Mouse (Mus musculus) liver, embryonic 13.5 days (tissue): ENCODE data around the gene Gfer. TPM values are rescaled to one million over a fixed set of nuclear protein-coding genes. Genes with fewer than 3 reads are reported as not detected.

ENCODE experiments used
- ATAC-seq: fragments of 200-750 bp; cut with Nextera tagmentation; 2 replicates; pipeline ENCODE4 v1.8.0; 2017; ENCODE audit warnings: low read depth, mild to moderate bottlenecking, moderate number of reproducible peaks, moderate library complexity
- DNase-seq: peaks from one replicate; pipeline ENCODE4 v3.0.0; 2022
- H3K27ac ChIP-seq: fragments of 300-500 bp; sonication (generic); 2 replicates; pipeline ENCODE4 v1.5.1; 2015; ENCODE audit warnings: moderate library complexity, mild to moderate bottlenecking, inconsistent platforms
- H3K27me3 ChIP-seq: fragments of 300-500 bp; sonication (generic); 2 replicates; pipeline ENCODE4 v1.6.1; 2015; ENCODE audit warnings: mild to moderate bottlenecking, inconsistent platforms
- H3K36me3 ChIP-seq: fragments of 300-500 bp; sonication (generic); 2 replicates; pipeline ENCODE4 v1.6.1; 2015; ENCODE audit warnings: mild to moderate bottlenecking, inconsistent platforms
- H3K4me1 ChIP-seq: fragments of 300-500 bp; sonication (generic); replicated peaks from 2 replicates; pipeline ENCODE4 v1.6.1; 2015; ENCODE audit warnings: inconsistent platforms
- H3K4me2 ChIP-seq: fragments of 300-500 bp; sonication (generic); 2 replicates; pipeline ENCODE4 v1.6.1; 2015; ENCODE audit warnings: inconsistent platforms, mild to moderate bottlenecking, moderate library complexity
- H3K4me3 ChIP-seq: fragments of 300-500 bp; sonication (generic); replicated peaks from 2 replicates; pipeline ENCODE4 v1.5.1; 2015; ENCODE audit warnings: mild to moderate bottlenecking, inconsistent platforms
- H3K9ac ChIP-seq: fragments of 300-500 bp; sonication (generic); 2 replicates; pipeline ENCODE4 v1.6.1; 2015; ENCODE audit warnings: mild to moderate bottlenecking, inconsistent platforms
- H3K9me3 ChIP-seq: fragments of 300-500 bp; sonication (generic); replicated peaks from 2 replicates; pipeline ENCODE4 v1.6.1; 2016; ENCODE audit warnings: inconsistent platforms
- WGBS: fragments of 180-500 bp; shearing (Covaris S2); methylation state at CpG from one replicate; pipeline ENCODE4 v1.1.7; 2015; ENCODE audit not compliant: insufficient replicate concordance; 5-methylcytosine and 5-hydroxymethylcytosine counted together
- polyA plus RNA-seq: library from polyadenylated mRNA; unstranded; fragments of >200 nt; fragmentation: Nextera tagmentation; extraction: Ambion mirVana; gene quantifications from 2 replicates; pipeline ENCODE4 v1.2.1, GENCODE M21; 2015

Gfer gene
- polyA plus RNA-seq, 1 experiment from 2014 or later: 41.3 TPM

DNA sequence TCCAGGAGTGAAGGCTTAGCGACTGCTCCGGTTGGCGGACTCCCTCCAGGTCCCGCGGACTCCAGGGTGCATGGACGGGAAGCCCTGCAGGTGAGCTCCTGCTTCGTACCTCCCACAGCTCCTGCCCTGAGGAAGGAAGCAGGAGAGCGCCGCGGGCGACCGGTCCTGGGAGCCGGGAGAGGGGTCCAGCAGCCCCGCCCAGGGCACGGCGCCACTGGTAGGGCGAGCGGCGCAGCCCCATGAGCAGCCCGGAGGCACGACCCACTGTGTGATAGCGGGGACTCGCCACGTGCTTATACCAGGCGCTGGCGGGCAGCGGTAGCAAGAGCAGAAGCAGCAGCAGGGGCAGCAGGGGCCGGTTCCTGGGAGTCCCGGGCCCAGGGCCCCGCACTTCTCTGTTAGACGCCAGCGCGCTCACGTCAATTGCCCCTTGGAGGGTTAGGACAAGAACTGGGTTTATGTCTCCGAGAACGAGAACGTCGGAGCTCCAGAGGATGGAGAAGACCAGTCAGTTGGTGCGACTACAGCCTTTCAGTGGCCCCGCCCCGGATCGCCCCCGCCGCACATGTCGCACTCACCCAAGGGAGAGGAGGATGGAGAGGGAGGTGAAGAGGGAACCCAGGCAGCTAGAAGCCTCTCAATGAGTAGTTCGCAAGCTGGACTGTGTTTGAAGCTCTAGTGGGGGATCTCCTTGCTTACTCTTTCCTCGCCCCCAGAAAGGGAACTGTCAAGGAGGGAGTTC is 37.8 kb downstream of the Gfer start, which contains the start of gene Npw:
Gene Npw (minus strand): TSS at position 441 of the 742 bp plus-strand sequence.
- Histone ChIP-seq H3K27me3 (peaks cover 63% of the 10 kb centered on the region), H3K36me3 (no peaks in the 10 kb centered on the region), H3K27ac (no peak within 1 kb of the TSS), H3K4me1 (peaks cover 18% of the 10 kb centered on the region), H3K4me2 (peak within 1 kb of the TSS; percentile 66), H3K9me3 (no peaks in the 10 kb centered on the region), H3K4me3 (peak within 1 kb of the TSS; percentile 48), H3K9ac (no peak within 1 kb of the TSS)
- ATAC-seq (peak; percentile 53; the same call in 1 of the 2 replicates), DNase-seq (no peak)
- 2% methylated on average over 47 of the region's 47 CpGs for WGBS

GRCm38 (mm10) chr17:24654969-24655368 is 41.0 kb downstream of the Gfer start:
- no peak overlapping the region for H3K27ac ChIP-seq
- no peak for DNase-seq
- H3K36me3 ChIP-seq: no peaks in the 10 kb centered on the region
- H3K4me3 ChIP-seq: no peak overlapping the region
- H3K27me3 ChIP-seq: peaks cover 71% of the 10 kb centered on the region
- no peak overlapping the region for H3K9ac ChIP-seq
- peaks cover 24% of the 10 kb centered on the region for H3K4me1 ChIP-seq
- 49% methylated on average over 4 of the region's 4 CpGs for WGBS
- no peak overlapping the region for H3K4me2 ChIP-seq
- H3K9me3 ChIP-seq: no peaks in the 10 kb centered on the region
- ATAC-seq: no peak

DNA sequence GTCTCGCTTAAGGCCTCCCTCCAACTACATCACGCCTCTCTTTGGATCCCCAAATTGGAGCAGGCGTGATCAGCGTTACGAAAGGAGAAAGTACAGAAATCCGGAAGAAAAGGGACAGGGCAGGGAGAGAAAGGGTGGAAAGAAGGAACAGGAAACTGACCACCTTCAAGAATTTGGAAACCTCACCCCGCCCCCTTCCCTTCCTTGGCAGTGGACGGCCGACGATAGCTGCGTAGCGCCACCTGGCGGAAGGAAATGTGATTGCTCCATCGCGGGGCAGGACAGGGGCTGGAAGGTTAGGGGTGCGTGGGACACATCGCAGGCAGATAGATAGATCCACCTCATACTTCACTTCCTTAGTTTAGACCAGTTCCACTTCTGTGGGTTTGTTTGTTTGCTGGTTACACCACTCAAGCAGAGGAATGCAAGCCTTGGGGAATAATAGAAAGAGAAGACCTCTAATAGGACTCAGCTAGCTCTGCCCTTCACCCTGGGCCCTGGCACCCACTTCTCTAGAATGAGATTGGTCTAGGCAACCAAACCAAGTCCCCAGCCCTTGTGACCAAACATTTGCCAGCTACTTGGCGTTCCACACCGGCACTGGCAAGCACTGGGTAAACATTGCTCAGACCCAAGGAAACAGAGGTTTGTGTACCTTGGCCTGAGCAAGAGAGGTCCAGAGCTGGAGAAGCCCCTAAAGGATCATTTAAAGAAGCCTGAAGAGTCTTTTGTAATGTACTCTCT is 41.8 kb downstream of the Gfer start:
- Histone ChIP-seq H3K9ac (peak overlapping the region; percentile 18; the same call in 1 of the 2 replicates), H3K4me3 (no peak overlapping the region; the same call in 1 of the 2 replicates), H3K27me3 (peaks cover 71% of the 10 kb centered on the region), H3K9me3 (no peaks in the 10 kb centered on the region), H3K4me1 (peaks cover 30% of the 10 kb centered on the region), H3K27ac (no peak overlapping the region), H3K36me3 (no peaks in the 10 kb centered on the region), H3K4me2 (peak overlapping the region; percentile 38)
- ATAC-seq: peak; percentile 42
- no peak for DNase-seq
- 6% methylated on average over 19 of the region's 19 CpGs for WGBS

- H3K27me3 ChIP-seq: peaks cover 70% of the 10 kb centered on the region
- H3K9ac ChIP-seq: no peak overlapping the region
- no peak overlapping the region for H3K27ac ChIP-seq
- WGBS: 37% methylated on average over 3 of the region's 3 CpGs
- no peak overlapping the region for H3K4me2 ChIP-seq
- no peaks in the 10 kb centered on the region for H3K36me3 ChIP-seq
- ATAC-seq: no peak
- no peaks in the 10 kb centered on the region for H3K9me3 ChIP-seq
- peaks cover 21% of the 10 kb centered on the region for H3K4me1 ChIP-seq
- no peak overlapping the region for H3K4me3 ChIP-seq
- DNase-seq: no peak
Measured at GRCm38 (mm10) chr17:24651835-24652234, 44.1 kb downstream of the Gfer start.

- WGBS: 67% methylated on average over 4 of the region's 4 CpGs
Measured at GRCm38 (mm10) chr17:24650766-24651165, 45.2 kb downstream of the Gfer start.

GRCm38 (mm10) chr17:24650070-24650616 is 45.8 kb downstream of the Gfer start, which contains the start of gene Slc9a3r2:
Gene Slc9a3r2, minus strand, starts transcription at chr17:24650327.
- ATAC-seq (peak; percentile 45), DNase-seq (no peak)
- Histone ChIP-seq H3K27me3 (peaks cover 60% of the 10 kb centered on the region), H3K36me3 (no peaks in the 10 kb centered on the region), H3K9me3 (no peaks in the 10 kb centered on the region), H3K4me2 (peak within 1 kb of the TSS; percentile 82), H3K4me3 (peak within 1 kb of the TSS; percentile 62), H3K4me1 (peaks cover 33% of the 10 kb centered on the region), H3K9ac (peak within 1 kb of the TSS; percentile 68), H3K27ac (no peak within 1 kb of the TSS)
- under 1% methylated on average over 28 of the region's 41 CpGs for WGBS

More at GRCm38 (mm10) chr17:24650766-24651165, 45.2 kb downstream of the Gfer start:
- Histone ChIP-seq H3K27ac (no peak overlapping the region), H3K36me3 (no peaks in the 10 kb centered on the region), H3K9ac (no peak overlapping the region), H3K9me3 (no peaks in the 10 kb centered on the region), H3K4me3 (no peak overlapping the region), H3K4me1 (peaks cover 27% of the 10 kb centered on the region), H3K4me2 (no peak overlapping the region), H3K27me3 (peaks cover 60% of the 10 kb centered on the region)
- DNase-seq: no peak
- no peak for ATAC-seq

DNA sequence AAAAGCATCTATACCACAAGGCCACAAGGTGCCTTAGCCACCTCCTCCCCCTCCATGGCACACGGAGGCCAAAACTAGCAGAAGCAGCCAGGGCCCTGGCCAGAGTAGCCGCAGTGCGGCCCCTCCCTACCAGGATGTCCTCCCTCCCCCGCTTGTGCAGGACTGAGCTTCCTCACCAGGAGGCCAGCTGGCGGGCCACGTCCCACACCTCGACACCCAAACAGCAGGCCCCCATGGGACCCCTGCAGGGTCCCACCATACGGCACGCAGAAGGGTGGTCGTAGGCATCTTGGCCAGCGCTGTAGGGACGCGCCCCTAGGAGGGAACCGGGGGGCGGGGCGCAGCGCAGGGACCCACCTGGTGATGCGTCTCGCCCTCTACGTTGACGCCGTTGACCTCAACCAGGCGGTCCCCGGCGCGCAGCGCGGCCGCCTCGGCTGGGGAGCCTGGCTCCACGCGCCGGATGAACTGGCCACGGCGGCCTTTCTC is 46.3 kb downstream of the Gfer start:
- peak overlapping the region; percentile 68 for H3K9ac ChIP-seq
- peak overlapping the region; percentile 82 for H3K4me2 ChIP-seq
- 1% methylated on average over 35 of the region's 35 CpGs for WGBS
- peak overlapping the region; percentile 62 for H3K4me3 ChIP-seq
- H3K36me3 ChIP-seq: no peaks in the 10 kb centered on the region
- DNase-seq (no peak), ATAC-seq (no peak)
- H3K27me3 ChIP-seq: peaks cover 60% of the 10 kb centered on the region
- H3K9me3 ChIP-seq: no peaks in the 10 kb centered on the region
- peaks cover 38% of the 10 kb centered on the region for H3K4me1 ChIP-seq
- no peak overlapping the region for H3K27ac ChIP-seq

- Histone ChIP-seq H3K27me3 (peaks cover 60% of the 10 kb centered on the region), H3K4me1 (peaks cover 45% of the 10 kb centered on the region), H3K4me2 (peak overlapping the region; percentile 82), H3K4me3 (peak overlapping the region; percentile 62), H3K9ac (no peak overlapping the region), H3K27ac (no peak overlapping the region), H3K36me3 (no peaks in the 10 kb centered on the region), H3K9me3 (no peaks in the 10 kb centered on the region)
- DNase-seq (no peak), ATAC-seq (no peak)
- 67% methylated on average over 10 of the region's 10 CpGs for WGBS
Measured at GRCm38 (mm10) chr17:24648731-24649377, 47.1 kb downstream of the Gfer start.

DNA sequence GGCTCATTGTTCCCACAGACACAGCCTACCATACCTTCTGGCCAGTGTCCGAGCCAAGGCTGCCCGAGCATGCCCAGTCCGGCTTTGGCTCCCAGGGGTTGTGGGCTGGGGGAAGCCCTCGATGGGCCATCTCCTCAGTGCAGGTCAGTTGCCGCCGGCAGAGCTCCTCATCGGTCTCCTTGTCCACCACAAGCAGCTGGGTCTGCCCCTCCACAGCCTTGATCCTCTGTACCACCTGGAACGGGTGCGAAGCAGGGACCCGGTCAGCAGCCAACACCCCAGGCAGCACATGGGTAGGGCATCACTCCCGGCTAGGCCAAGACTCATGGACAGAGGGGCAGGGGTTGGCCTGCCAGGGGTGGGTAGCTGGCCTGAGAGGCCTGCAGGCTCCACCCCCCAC is 48.5 kb downstream of the Gfer start:
- Histone ChIP-seq H3K9ac (no peak overlapping the region), H3K4me2 (no peak overlapping the region), H3K4me3 (no peak overlapping the region), H3K4me1 (peaks cover 42% of the 10 kb centered on the region), H3K36me3 (no peaks in the 10 kb centered on the region), H3K27me3 (peaks cover 56% of the 10 kb centered on the region), H3K9me3 (no peaks in the 10 kb centered on the region), H3K27ac (no peak overlapping the region)
- ATAC-seq (no peak), DNase-seq (no peak)
- 72% methylated on average over 11 of the region's 11 CpGs for WGBS

- Histone ChIP-seq H3K4me2 (no peak overlapping the region), H3K4me1 (peaks cover 42% of the 10 kb centered on the region), H3K27ac (no peak overlapping the region), H3K27me3 (peaks cover 45% of the 10 kb centered on the region), H3K4me3 (no peak overlapping the region), H3K9ac (no peak overlapping the region), H3K9me3 (no peaks in the 10 kb centered on the region), H3K36me3 (no peaks in the 10 kb centered on the region)
- DNase-seq (no peak), ATAC-seq (no peak)
- WGBS: 66% methylated on average over 4 of the region's 4 CpGs
Measured at GRCm38 (mm10) chr17:24646381-24646780, 49.6 kb downstream of the Gfer start.

DNA sequence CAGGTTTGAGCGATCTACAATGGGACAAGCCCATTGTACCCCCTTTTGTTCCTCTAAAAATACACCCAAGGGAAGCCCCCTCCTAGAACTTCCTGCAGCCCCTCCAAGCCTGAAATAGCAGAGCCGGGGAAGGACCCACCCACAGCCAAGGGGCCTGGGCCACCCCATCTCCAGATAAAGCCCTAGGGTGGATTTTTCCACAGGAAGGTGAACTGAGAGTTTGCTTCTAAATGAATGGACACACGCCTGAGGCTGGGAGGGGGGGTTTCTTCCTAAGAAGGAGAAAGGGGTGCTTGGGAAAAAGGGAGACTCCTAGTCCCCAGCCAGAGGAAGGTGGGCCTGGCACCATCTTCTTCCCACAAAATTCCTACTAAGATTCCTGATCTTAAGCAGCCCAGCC is 50.0 kb downstream of the Gfer start:
- H3K27ac ChIP-seq: peak overlapping the region; percentile 47; the same call in 1 of the 2 replicates
- no peaks in the 10 kb centered on the region for H3K9me3 ChIP-seq
- H3K4me3 ChIP-seq: no peak overlapping the region
- ATAC-seq: no peak
- peaks cover 41% of the 10 kb centered on the region for H3K27me3 ChIP-seq
- DNase-seq: no peak
- no peak overlapping the region for H3K4me2 ChIP-seq
- H3K4me1 ChIP-seq: peaks cover 42% of the 10 kb centered on the region
- no peak overlapping the region for H3K9ac ChIP-seq
- no peaks in the 10 kb centered on the region for H3K36me3 ChIP-seq
- WGBS: 49% methylated on average over 3 of the region's 3 CpGs
